Mouse (Mus musculus): ENCODE results near the gene Tspan15. TPM values are rescaled to one million over a fixed set of nuclear protein-coding genes. Genes with fewer than 3 reads are reported as not detected.

Tspan15 gene
- polyA plus RNA-seq, 1 experiment from 2014 or later: 21.1 TPM

DNA sequence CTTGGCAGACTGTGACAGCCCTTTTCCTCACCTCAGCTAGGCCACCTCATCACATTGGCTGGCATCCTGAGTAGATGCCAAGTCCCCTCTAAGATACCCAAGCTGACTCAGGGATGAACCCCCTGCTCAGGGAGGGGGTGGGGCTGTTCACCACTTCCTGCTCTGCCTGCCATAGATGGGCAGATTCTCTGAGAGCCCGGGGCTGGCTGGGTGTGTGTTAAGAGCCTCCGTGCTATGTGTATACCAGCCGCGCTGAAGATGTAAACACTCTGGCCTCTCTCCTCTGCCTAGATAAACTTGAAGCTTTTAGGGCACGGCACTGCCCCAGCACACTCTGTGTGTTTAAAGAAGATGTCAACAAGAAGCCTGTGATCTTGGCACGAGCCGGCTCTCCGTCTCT is 16.8 kb upstream of the Tspan15 start:
- WGBS: 56% methylated on average over 8 of the region's 8 CpGs
- Histone ChIP-seq H3K4me3 (no peak overlapping the region), H3K9ac (no peak overlapping the region), H3K4me1 (no peaks in the 10 kb centered on the region), H3K4me2 (no peak overlapping the region), H3K36me3 (replicated peaks) (no peaks in the 10 kb centered on the region), H3K27ac (no peak overlapping the region), H3K9me3 (no peaks in the 10 kb centered on the region), H3K27me3 (replicated peaks) (no peaks in the 10 kb centered on the region)
- peak; percentile 56; the same call in 1 of the 2 replicates for ATAC-seq (replicated peaks)

DNA sequence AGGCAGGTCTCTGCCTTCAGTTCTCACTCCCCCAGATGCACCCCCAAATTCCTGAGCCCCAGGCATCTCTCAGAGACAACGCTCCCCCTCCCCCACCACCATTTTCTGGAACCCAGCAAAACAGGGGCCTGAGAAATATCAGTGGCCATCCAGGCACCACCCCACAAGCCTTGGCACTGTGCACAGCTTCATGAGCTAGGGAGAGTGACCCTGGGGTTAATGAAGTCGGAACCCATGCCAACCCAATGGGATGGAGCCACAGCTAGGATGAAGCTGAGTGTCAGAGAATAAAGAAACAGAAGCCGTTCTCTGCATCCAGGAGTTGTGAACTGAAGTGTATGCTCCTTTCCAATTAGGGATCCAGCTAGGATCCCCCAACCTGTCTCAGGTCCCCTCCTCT is 16.1 kb upstream of the Tspan15 start:
- WGBS: 64% methylated on average over 3 of the region's 3 CpGs
- H3K4me2 ChIP-seq: no peak overlapping the region
- H3K4me3 ChIP-seq: no peak overlapping the region
- H3K36me3 ChIP-seq (replicated peaks): no peaks in the 10 kb centered on the region
- H3K27ac ChIP-seq: no peak overlapping the region
- H3K9ac ChIP-seq: no peak overlapping the region
- no peak for ATAC-seq (replicated peaks)
- no peaks in the 10 kb centered on the region for H3K4me1 ChIP-seq
- H3K27me3 ChIP-seq (replicated peaks): no peaks in the 10 kb centered on the region
- no peaks in the 10 kb centered on the region for H3K9me3 ChIP-seq

DNA sequence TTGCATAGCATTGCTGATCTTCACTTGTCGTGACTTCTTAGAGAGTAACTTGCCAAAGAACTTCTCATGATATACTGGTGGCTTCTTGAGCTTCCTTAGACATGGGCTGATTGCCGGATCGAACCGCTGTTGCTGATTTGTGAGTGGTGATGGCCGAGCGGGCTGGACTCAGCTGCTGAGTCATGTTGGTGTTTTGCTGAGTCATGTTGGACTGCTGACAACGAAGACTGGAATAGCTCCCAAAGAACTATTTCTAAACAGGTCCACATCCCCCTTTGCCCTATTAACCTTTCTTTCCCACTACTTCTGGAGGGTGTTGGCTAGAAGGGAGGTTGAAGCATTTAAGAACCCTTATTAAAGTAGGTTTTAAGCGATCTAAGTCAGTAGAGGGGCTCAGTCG is 13.0 kb upstream of the Tspan15 start:
- Histone ChIP-seq H3K9me3 (no peaks in the 10 kb centered on the region), H3K9ac (no peak overlapping the region), H3K4me3 (no peak overlapping the region), H3K27ac (no peak overlapping the region), H3K4me1 (no peaks in the 10 kb centered on the region), H3K27me3 (replicated peaks) (no peaks in the 10 kb centered on the region), H3K4me2 (no peak overlapping the region), H3K36me3 (replicated peaks) (no peaks in the 10 kb centered on the region)
- 94% methylated on average over 9 of the region's 9 CpGs for WGBS
- ATAC-seq (replicated peaks): no peak

DNA sequence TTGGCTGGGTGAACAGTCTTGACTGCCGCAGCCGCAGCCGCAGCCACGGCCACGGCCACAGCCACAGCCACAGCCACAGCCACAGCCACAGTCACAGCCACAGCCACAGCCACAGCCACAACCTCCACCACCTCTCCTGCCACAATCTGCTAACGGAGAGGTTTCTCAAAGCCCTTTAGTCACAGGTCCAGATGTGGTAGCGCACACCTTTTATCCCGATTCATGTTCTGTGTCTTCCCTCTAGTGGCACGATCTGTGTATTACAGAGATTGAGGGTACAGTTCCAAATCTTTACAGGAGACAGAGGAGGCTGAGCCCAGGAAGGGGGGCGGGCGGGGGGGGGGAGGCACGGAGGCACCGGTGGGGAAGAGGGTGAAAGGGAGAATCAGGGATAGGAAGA is 11.8 kb upstream of the Tspan15 start:
- Histone ChIP-seq H3K36me3 (replicated peaks) (no peaks in the 10 kb centered on the region), H3K27ac (no peak overlapping the region), H3K9ac (no peak overlapping the region), H3K4me1 (no peaks in the 10 kb centered on the region), H3K4me3 (no peak overlapping the region), H3K27me3 (replicated peaks) (no peaks in the 10 kb centered on the region), H3K4me2 (no peak overlapping the region), H3K9me3 (no peaks in the 10 kb centered on the region)
- WGBS: 54% methylated on average over 13 of the region's 13 CpGs
- no peak for ATAC-seq (replicated peaks)

DNA sequence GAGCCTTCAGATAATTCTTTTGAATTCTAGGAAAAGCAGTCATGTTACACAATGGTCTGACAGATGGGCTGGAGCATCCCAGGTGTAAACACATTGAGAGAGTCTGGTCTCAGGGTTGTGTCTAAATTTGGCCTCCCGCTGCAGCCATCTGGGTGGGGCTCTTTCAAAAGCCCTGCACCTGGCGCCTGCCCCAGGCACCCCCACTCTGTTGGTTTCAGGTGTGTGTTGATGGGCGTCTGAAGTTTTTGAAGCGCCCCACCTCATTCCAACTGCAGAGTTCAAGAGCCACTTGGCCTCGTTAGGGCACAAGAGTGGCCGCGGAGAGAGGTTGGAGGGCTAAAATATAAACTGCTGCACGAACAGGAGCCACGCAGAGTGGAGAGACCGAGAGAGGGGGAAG is 11.3 kb upstream of the Tspan15 start:
- no peak for ATAC-seq (replicated peaks)
- WGBS: 83% methylated on average over 10 of the region's 10 CpGs
- Histone ChIP-seq H3K9ac (no peak overlapping the region), H3K9me3 (no peaks in the 10 kb centered on the region), H3K4me1 (no peaks in the 10 kb centered on the region), H3K4me3 (no peak overlapping the region), H3K4me2 (no peak overlapping the region), H3K27ac (no peak overlapping the region), H3K36me3 (replicated peaks) (no peaks in the 10 kb centered on the region), H3K27me3 (replicated peaks) (no peaks in the 10 kb centered on the region)

DNA sequence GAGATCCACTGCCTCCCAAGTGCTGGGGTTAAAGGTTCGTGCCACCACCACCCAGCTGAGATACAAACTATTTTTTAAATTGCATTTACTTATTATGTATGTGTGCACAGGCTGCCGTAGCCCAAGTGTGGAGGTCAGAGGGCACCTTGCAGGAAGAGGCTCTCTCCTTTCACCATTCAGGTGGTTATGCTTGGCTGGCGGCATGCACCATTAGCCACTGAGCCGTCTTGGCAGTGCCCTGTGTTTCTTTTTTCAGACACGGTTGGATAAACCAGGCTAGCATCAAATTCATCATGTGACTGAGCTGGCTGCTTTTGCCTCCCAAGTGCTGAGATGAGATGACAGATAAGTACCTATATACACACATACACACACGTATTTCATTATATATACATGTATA is 8.2 kb upstream of the Tspan15 start:
- H3K4me2 ChIP-seq: no peak overlapping the region
- H3K4me3 ChIP-seq: no peak overlapping the region
- H3K9me3 ChIP-seq: no peaks in the 10 kb centered on the region
- no peaks in the 10 kb centered on the region for H3K4me1 ChIP-seq
- no peaks in the 10 kb centered on the region for H3K27me3 ChIP-seq (replicated peaks)
- H3K36me3 ChIP-seq (replicated peaks): no peaks in the 10 kb centered on the region
- no peak overlapping the region for H3K27ac ChIP-seq
- ATAC-seq (replicated peaks): no peak
- no peak overlapping the region for H3K9ac ChIP-seq
- 49% methylated on average over 6 of the region's 6 CpGs for WGBS

DNA sequence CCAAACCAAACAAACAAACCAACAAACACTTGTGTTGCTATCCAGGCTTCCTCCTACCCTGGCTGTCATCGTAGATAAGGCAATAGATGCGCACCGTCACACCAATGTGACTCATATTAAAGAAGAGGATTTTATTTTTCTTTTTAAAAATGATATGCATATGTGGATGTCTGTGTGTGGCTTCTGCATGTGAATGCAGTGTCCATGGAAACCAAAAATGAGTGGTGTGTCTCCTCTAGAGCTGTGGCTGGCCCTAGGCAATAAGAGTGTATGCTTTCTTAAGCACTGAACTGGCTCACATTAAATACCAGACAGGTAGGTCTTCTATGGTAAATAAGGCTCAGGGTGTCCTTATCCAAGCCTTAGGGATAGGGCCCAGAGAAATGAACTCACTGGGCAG is 7.6 kb upstream of the Tspan15 start:
- WGBS: 92% methylated on average over 3 of the region's 3 CpGs
- Histone ChIP-seq H3K27me3 (replicated peaks) (no peaks in the 10 kb centered on the region), H3K4me2 (no peak overlapping the region), H3K9ac (no peak overlapping the region), H3K4me1 (no peaks in the 10 kb centered on the region), H3K4me3 (no peak overlapping the region), H3K27ac (no peak overlapping the region), H3K9me3 (no peaks in the 10 kb centered on the region), H3K36me3 (replicated peaks) (no peaks in the 10 kb centered on the region)
- ATAC-seq (replicated peaks): no peak

DNA sequence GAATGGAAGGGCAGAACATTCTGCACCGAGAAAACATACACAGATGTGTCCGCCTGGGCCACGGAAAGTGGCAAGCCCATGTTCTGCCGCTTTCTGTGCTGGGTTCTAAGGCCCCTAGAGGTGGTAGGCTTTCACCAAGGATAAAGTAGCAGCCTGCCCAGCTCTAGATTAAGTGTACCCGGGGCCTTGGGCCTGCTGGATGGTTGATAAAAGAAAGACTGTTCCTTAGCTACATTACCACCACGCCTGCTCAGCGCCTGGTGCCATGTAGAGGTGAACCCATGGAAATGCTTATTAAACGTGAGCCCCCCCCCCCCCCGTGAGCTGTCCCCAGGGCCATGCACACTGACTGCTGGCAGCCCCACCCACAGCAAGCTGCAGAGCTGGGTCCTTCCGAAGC is 6.2 kb upstream of the Tspan15 start:
- 85% methylated on average over 10 of the region's 10 CpGs for WGBS
- Histone ChIP-seq H3K9ac (no peak overlapping the region), H3K4me3 (no peak overlapping the region), H3K4me2 (no peak overlapping the region), H3K36me3 (replicated peaks) (no peaks in the 10 kb centered on the region), H3K27ac (no peak overlapping the region), H3K9me3 (no peaks in the 10 kb centered on the region), H3K4me1 (no peaks in the 10 kb centered on the region), H3K27me3 (replicated peaks) (no peaks in the 10 kb centered on the region)
- ATAC-seq (replicated peaks): no peak

DNA sequence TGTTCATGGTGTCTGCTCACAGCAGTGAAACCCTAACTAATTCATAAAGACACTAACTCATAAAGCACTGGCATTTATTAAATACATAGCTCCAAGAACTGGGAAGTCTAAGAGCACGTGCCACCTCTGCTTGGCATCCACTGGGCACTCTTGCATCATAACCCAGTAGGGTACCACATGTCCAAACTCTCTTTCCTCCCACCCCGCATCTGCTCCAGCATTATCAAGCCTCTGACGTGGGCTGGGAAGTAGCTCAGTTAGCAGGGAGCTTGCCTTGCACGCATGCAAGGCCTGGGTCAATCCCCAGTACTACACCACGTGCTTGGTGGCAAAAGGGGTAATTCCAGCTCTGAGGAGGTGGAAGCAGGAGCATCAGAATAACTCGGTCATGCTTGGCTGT is 5.1 kb upstream of the Tspan15 start:
- Histone ChIP-seq H3K9ac (no peak overlapping the region), H3K36me3 (replicated peaks) (no peaks in the 10 kb centered on the region), H3K4me3 (no peak overlapping the region), H3K9me3 (no peaks in the 10 kb centered on the region), H3K4me2 (no peak overlapping the region), H3K27ac (no peak overlapping the region), H3K27me3 (replicated peaks) (no peaks in the 10 kb centered on the region), H3K4me1 (no peaks in the 10 kb centered on the region)
- 90% methylated on average over 6 of the region's 6 CpGs for WGBS
- no peak for ATAC-seq (replicated peaks)

DNA sequence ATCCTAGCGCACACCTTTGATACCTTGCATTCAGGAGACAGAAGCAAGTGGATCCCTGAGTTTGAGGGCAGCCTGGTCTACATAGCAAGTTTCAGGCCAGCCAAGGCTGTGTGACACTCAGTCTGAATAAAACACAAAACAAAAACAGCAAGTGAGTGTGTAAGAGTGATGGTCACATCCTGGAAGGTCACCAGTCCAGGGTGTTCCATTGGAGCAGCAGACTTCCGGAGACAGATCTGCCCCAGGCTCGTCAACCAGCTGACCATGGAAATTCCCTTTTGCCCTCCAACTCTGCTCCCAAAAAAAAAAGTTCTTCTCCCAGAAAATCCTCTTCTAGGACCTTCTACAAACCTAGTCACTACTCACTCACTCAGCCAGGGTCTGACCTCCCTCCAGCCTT is 760 bp upstream of the Tspan15 start:
- H3K4me1 ChIP-seq: peaks cover 8% of the 10 kb centered on the region
- no peak overlapping the region for H3K4me2 ChIP-seq
- no peak overlapping the region for H3K9ac ChIP-seq
- 78% methylated on average over 3 of the region's 3 CpGs for WGBS
- no peak overlapping the region for H3K4me3 ChIP-seq
- no peaks in the 10 kb centered on the region for H3K36me3 ChIP-seq (replicated peaks)
- no peak overlapping the region for H3K27ac ChIP-seq
- no peaks in the 10 kb centered on the region for H3K9me3 ChIP-seq
- ATAC-seq (replicated peaks): 0 out of 2 replicates have a peak, but pooled peaks have one; percentile 3
- no peaks in the 10 kb centered on the region for H3K27me3 ChIP-seq (replicated peaks)

DNA sequence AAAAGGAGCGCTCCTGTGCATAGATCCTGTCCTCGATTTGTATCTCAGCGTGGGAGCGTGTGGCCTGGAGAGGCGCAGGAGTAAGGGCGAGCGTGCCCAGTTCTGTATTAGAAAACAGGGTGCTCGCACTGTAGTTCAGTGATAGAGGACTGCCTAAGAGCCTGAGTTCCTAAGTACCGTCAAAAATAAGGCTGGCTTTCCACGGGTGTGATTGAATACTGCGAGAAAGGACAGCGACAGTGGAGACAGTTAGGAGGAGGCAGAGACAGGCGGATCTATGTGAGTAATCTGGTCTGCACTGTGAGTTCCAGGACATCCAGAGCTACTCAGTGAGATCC is 313 bp upstream of the Tspan15 start:
- Histone ChIP-seq H3K4me3 (peak overlapping the region; percentile 71), H3K27ac (no peak overlapping the region), H3K4me1 (peaks cover 8% of the 10 kb centered on the region), H3K9ac (peak overlapping the region; percentile 50), H3K9me3 (no peaks in the 10 kb centered on the region), H3K36me3 (replicated peaks) (no peaks in the 10 kb centered on the region), H3K27me3 (replicated peaks) (no peaks in the 10 kb centered on the region), H3K4me2 (peak overlapping the region; percentile 85)
- 2% methylated on average over 13 of the region's 13 CpGs for WGBS
- peak; percentile 82; the same call in 1 of the 2 replicates for ATAC-seq (replicated peaks)

DNA sequence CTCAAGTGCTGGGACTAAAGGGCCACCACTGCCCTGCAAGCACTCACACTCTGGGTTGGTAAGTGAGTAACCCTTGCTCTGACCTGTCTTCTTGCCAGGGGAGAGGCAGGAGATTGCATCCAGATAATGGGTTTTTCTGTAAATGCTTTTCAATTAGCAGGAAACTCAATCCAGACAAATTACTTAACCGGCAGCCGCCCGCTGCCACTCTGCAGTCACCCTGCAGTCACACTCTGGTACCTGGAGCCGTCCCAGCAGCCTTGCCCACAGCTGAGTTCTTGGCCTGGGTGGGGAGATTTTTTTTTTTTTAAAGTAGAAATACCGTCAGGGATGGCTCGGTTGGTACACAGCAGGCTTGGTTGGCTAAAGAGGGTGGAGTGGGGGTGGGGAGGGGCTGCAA is 2.9 kb downstream of the Tspan15 start:
- ATAC-seq (replicated peaks): no peak
- Histone ChIP-seq H3K9ac (no peak overlapping the region), H3K4me1 (peaks cover 8% of the 10 kb centered on the region), H3K27me3 (replicated peaks) (no peaks in the 10 kb centered on the region), H3K9me3 (no peaks in the 10 kb centered on the region), H3K27ac (no peak overlapping the region), H3K4me2 (no peak overlapping the region), H3K36me3 (replicated peaks) (no peaks in the 10 kb centered on the region), H3K4me3 (no peak overlapping the region)
- 73% methylated on average over 6 of the region's 6 CpGs for WGBS

DNA sequence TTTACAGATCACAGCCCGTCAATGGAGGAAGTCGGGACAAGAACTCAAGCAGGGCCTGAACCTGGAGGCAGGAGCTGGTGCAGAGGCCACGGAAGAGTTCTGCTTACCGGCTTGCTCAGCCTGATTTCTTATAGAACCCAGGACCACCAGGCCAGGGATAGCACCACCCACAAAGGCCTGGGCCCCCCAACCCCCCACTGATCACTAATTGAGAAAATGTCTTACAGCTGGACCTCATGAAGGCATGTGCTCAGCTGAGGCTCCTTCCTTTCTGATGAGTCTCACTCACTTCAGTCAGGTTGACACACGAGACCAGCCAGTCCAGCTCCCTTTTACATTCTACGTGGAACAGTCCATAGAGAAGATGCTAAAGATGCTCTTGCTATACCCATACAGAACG is 5.2 kb downstream of the Tspan15 start:
- Histone ChIP-seq H3K27ac (no peak overlapping the region), H3K9me3 (no peaks in the 10 kb centered on the region), H3K4me1 (peaks cover 8% of the 10 kb centered on the region), H3K36me3 (replicated peaks) (no peaks in the 10 kb centered on the region), H3K4me2 (no peak overlapping the region), H3K4me3 (no peak overlapping the region), H3K9ac (no peak overlapping the region), H3K27me3 (replicated peaks) (no peaks in the 10 kb centered on the region)
- no peak for ATAC-seq (replicated peaks)
- WGBS: 77% methylated on average over 7 of the region's 7 CpGs

DNA sequence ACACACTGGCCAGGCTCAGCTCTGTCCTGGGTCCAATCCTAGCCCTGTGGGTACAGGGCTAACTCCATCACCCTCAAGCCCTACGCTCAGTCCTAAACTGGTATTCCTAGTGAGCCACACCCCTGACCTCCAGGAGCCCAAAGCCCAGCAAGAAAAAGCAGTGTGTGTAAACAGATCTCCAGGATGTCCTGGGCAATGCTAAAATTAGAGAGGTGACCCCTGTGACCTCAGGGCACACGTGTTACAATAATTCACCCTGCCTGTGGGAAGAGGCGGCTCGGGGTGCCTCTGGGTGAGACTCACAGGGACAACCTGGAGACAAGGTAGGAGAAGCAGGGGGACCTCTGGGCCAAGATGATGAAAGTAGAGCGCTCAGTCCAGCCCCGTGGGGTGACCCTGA is 6.8 kb downstream of the Tspan15 start:
- ATAC-seq (replicated peaks): no peak
- Histone ChIP-seq H3K27me3 (replicated peaks) (no peaks in the 10 kb centered on the region), H3K4me1 (no peaks in the 10 kb centered on the region), H3K27ac (no peak overlapping the region), H3K36me3 (replicated peaks) (no peaks in the 10 kb centered on the region), H3K9ac (no peak overlapping the region), H3K4me3 (no peak overlapping the region), H3K4me2 (no peak overlapping the region), H3K9me3 (no peaks in the 10 kb centered on the region)
- WGBS: 84% methylated on average over 6 of the region's 6 CpGs
